Mouse (Mus musculus) cortical plate, adult 2 months (tissue): ENCODE measurements around the gene Ccdc194.

Experiments used
- CTCF ChIP-seq: fragments of 200-500 bp; IDR thresholded peaks from 2 replicates; pipeline ENCODE4 v1.5.1; 2011; ENCODE audit warnings: mild to moderate bottlenecking, control low read depth, low read length; ENCODE audit not compliant: insufficient read depth; ENCODE audit errors: extremely low read depth
- POLR2A ChIP-seq: fragments of 200-500 bp; IDR thresholded peaks from 2 replicates; pipeline ENCODE4 v1.6.1; 2011; ENCODE audit warnings: mild to moderate bottlenecking, low read length, control low read depth; ENCODE audit not compliant: insufficient read depth; ENCODE audit errors: extremely low read depth

DNA sequence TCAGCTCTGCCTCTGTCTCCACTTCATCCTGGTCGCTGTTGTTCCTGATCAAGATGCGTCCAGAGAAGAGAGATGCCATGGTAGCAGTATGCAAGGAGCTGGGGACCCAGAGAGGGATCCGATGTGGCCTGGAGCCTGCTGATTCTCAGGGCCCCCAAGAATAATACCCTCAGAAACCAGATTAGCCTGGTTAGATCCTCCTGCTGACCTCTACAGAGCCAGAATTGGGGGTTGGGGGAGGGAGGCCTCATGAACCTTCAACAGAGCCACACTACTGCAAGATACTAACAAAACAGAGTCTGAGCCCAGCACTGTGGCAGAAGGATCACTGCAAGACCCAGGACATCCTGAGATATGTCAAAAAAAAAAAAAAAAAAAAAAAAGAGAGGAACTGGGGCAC, 41.0 kb upstream of the Ccdc194 start, which contains the start of gene Nxnl1:
- TF ChIP-seq CTCF: no peak
- TF ChIP-seq POLR2A: no peak
